Mouse (Mus musculus): Measurements from ENCODE around the gene Olfr322. TPM values are rescaled to one million over a fixed set of nuclear protein-coding genes. Genes with fewer than 3 reads are reported as not detected.

The Olfr322 gene
- not detected in 2 replicates for polyA plus RNA-seq (2014; fragmentation: Nextera tagmentation; extraction: Ambion mirVana)

GRCm38 (mm10) chr11:58658596-58658995 lies at the start of gene Olfr322:
Gene Olfr322 (plus strand): TSS chr11:58658782.
- ATAC-seq (replicated peaks; ENCODE audit: low FRiP score) (no peak), DNase-seq (ENCODE audit: low spot score) (no peak)
- Histone ChIP-seq H3K4me1 (replicated peaks; ENCODE audit: control insufficient read depth, insufficient read depth, low read length) (no peaks in the 10 kb centered on the region), H3K4me3 (ENCODE audit: low read depth, low read length) (no peak within 1 kb of the TSS), H3K9ac (ENCODE audit: low read length) (no peak within 1 kb of the TSS), H3K36me3 (ENCODE audit: control insufficient read depth, insufficient read depth, low read length) (no peaks in the 10 kb centered on the region), H3K4me2 (ENCODE audit: low read depth, low read length, severe bottlenecking) (no peak within 1 kb of the TSS), H3K27ac (ENCODE audit: low read depth, low read length) (no peak within 1 kb of the TSS), H3K9me3 (ENCODE audit: control insufficient read depth, low read length) (no peaks in the 10 kb centered on the region), H3K27me3 (ENCODE audit: control insufficient read depth, insufficient read depth, low read length) (no peaks in the 10 kb centered on the region)
- 89% methylated on average over 4 of the region's 4 CpGs for WGBS

- H3K27me3 ChIP-seq (ENCODE audit: control insufficient read depth, insufficient read depth, low read length) = no peaks in the 10 kb centered on the region
- no peaks in the 10 kb centered on the region for H3K36me3 ChIP-seq (ENCODE audit: control insufficient read depth, insufficient read depth, low read length)
- no peaks in the 10 kb centered on the region for H3K4me1 ChIP-seq (replicated peaks; ENCODE audit: control insufficient read depth, insufficient read depth, low read length)
- H3K4me2 ChIP-seq (ENCODE audit: low read depth, low read length, severe bottlenecking) = no peak overlapping the region
- no peak overlapping the region for H3K9ac ChIP-seq (ENCODE audit: low read length)
- no peak for DNase-seq (ENCODE audit: low spot score)
- no peak for ATAC-seq (replicated peaks; ENCODE audit: low FRiP score)
- no peak overlapping the region for H3K27ac ChIP-seq (ENCODE audit: low read depth, low read length)
- no peak overlapping the region for H3K4me3 ChIP-seq (ENCODE audit: low read depth, low read length)
- WGBS = 85% methylated on average over 3 of the region's 3 CpGs
- no peaks in the 10 kb centered on the region for H3K9me3 ChIP-seq (ENCODE audit: control insufficient read depth, low read length)
Measured at GRCm38 (mm10) chr11:58613359-58613758, 45.2 kb upstream of the Olfr322 start.

GRCm38 (mm10) chr11:58614526-58614925 lies 44.1 kb upstream of the Olfr322 start:
- no peaks in the 10 kb centered on the region for H3K9me3 ChIP-seq (ENCODE audit: control insufficient read depth, low read length)
- H3K27ac ChIP-seq (ENCODE audit: low read depth, low read length) = no peak overlapping the region
- no peak overlapping the region for H3K4me3 ChIP-seq (ENCODE audit: low read depth, low read length)
- no peak for DNase-seq (ENCODE audit: low spot score)
- H3K4me1 ChIP-seq (replicated peaks; ENCODE audit: control insufficient read depth, insufficient read depth, low read length) = no peaks in the 10 kb centered on the region
- no peak overlapping the region for H3K9ac ChIP-seq (ENCODE audit: low read length)
- H3K36me3 ChIP-seq (ENCODE audit: control insufficient read depth, insufficient read depth, low read length) = no peaks in the 10 kb centered on the region
- no peak overlapping the region for H3K4me2 ChIP-seq (ENCODE audit: low read depth, low read length, severe bottlenecking)
- no peaks in the 10 kb centered on the region for H3K27me3 ChIP-seq (ENCODE audit: control insufficient read depth, insufficient read depth, low read length)
- ATAC-seq (replicated peaks; ENCODE audit: low FRiP score) = no peak

- no peak within 1 kb of the TSS for H3K4me3 ChIP-seq (ENCODE audit: low read depth, low read length)
- WGBS = 89% methylated on average over 4 of the region's 4 CpGs
- H3K27ac ChIP-seq (ENCODE audit: low read depth, low read length) = no peak within 1 kb of the TSS
- H3K4me2 ChIP-seq (ENCODE audit: low read depth, low read length, severe bottlenecking) = no peak within 1 kb of the TSS
- no peaks in the 10 kb centered on the region for H3K9me3 ChIP-seq (ENCODE audit: control insufficient read depth, low read length)
- no peaks in the 10 kb centered on the region for H3K27me3 ChIP-seq (ENCODE audit: control insufficient read depth, insufficient read depth, low read length)
- H3K4me1 ChIP-seq (replicated peaks; ENCODE audit: control insufficient read depth, insufficient read depth, low read length) = no peaks in the 10 kb centered on the region
- H3K36me3 ChIP-seq (ENCODE audit: control insufficient read depth, insufficient read depth, low read length) = no peaks in the 10 kb centered on the region
- no peak for DNase-seq (ENCODE audit: low spot score)
- no peak for ATAC-seq (replicated peaks; ENCODE audit: low FRiP score)
- H3K9ac ChIP-seq (ENCODE audit: low read length) = no peak within 1 kb of the TSS
Measured at GRCm38 (mm10) chr11:58615975-58616374, 42.6 kb upstream of the Olfr322 start, which contains the start of gene 2210407C18Rik. Gene 2210407C18Rik (minus strand): TSS chr11:58616075.

- ATAC-seq (replicated peaks; ENCODE audit: low FRiP score) (no peak), DNase-seq (ENCODE audit: low spot score) (no peak)
- WGBS = 71% methylated on average over 3 of the region's 3 CpGs
- no peaks in the 10 kb centered on the region for H3K9me3 ChIP-seq (ENCODE audit: control insufficient read depth, low read length)
- H3K27me3 ChIP-seq (ENCODE audit: control insufficient read depth, insufficient read depth, low read length) = no peaks in the 10 kb centered on the region
- H3K9ac ChIP-seq (ENCODE audit: low read length) = no peak overlapping the region
- H3K4me1 ChIP-seq (replicated peaks; ENCODE audit: control insufficient read depth, insufficient read depth, low read length) = no peaks in the 10 kb centered on the region
- no peak overlapping the region for H3K4me2 ChIP-seq (ENCODE audit: low read depth, low read length, severe bottlenecking)
- no peaks in the 10 kb centered on the region for H3K36me3 ChIP-seq (ENCODE audit: control insufficient read depth, insufficient read depth, low read length)
- H3K27ac ChIP-seq (ENCODE audit: low read depth, low read length) = no peak overlapping the region
- no peak overlapping the region for H3K4me3 ChIP-seq (ENCODE audit: low read depth, low read length)
Measured at GRCm38 (mm10) chr11:58618369-58618768, 40.2 kb upstream of the Olfr322 start.

- 81% methylated on average over 6 of the region's 6 CpGs for WGBS
- H3K27me3 ChIP-seq (ENCODE audit: control insufficient read depth, insufficient read depth, low read length) = no peaks in the 10 kb centered on the region
Measured at GRCm38 (mm10) chr11:58618793-58619192, 39.8 kb upstream of the Olfr322 start.

GRCm38 (mm10) chr11:58626146-58626545 lies 32.4 kb upstream of the Olfr322 start:
- ATAC-seq (replicated peaks; ENCODE audit: low FRiP score) = no peak

More at GRCm38 (mm10) chr11:58618793-58619192, 39.8 kb upstream of the Olfr322 start:
- Histone ChIP-seq H3K4me3 (ENCODE audit: low read depth, low read length) (no peak overlapping the region), H3K9me3 (ENCODE audit: control insufficient read depth, low read length) (no peaks in the 10 kb centered on the region), H3K9ac (ENCODE audit: low read length) (no peak overlapping the region), H3K36me3 (ENCODE audit: control insufficient read depth, insufficient read depth, low read length) (no peaks in the 10 kb centered on the region), H3K4me2 (ENCODE audit: low read depth, low read length, severe bottlenecking) (no peak overlapping the region), H3K27ac (ENCODE audit: low read depth, low read length) (no peak overlapping the region), H3K4me1 (replicated peaks; ENCODE audit: control insufficient read depth, insufficient read depth, low read length) (no peaks in the 10 kb centered on the region)
- ATAC-seq (replicated peaks; ENCODE audit: low FRiP score) (no peak), DNase-seq (ENCODE audit: low spot score) (no peak)

GRCm38 (mm10) chr11:58630401-58630800 lies 28.2 kb upstream of the Olfr322 start, which contains the start of gene Olfr323:
Gene Olfr323 (minus strand): TSS chr11:58630501.
- ATAC-seq (replicated peaks; ENCODE audit: low FRiP score) (no peak), DNase-seq (ENCODE audit: low spot score) (no peak)
- Histone ChIP-seq H3K4me1 (replicated peaks; ENCODE audit: control insufficient read depth, insufficient read depth, low read length) (no peaks in the 10 kb centered on the region), H3K4me3 (ENCODE audit: low read depth, low read length) (no peak within 1 kb of the TSS), H3K4me2 (ENCODE audit: low read depth, low read length, severe bottlenecking) (no peak within 1 kb of the TSS), H3K9ac (ENCODE audit: low read length) (no peak within 1 kb of the TSS), H3K27me3 (ENCODE audit: control insufficient read depth, insufficient read depth, low read length) (no peaks in the 10 kb centered on the region), H3K9me3 (ENCODE audit: control insufficient read depth, low read length) (no peaks in the 10 kb centered on the region), H3K27ac (ENCODE audit: low read depth, low read length) (no peak within 1 kb of the TSS), H3K36me3 (ENCODE audit: control insufficient read depth, insufficient read depth, low read length) (no peaks in the 10 kb centered on the region)
- WGBS = 85% methylated on average over 5 of the region's 5 CpGs

More at GRCm38 (mm10) chr11:58626146-58626545, 32.4 kb upstream of the Olfr322 start:
- Histone ChIP-seq H3K27me3 (ENCODE audit: control insufficient read depth, insufficient read depth, low read length) (no peaks in the 10 kb centered on the region), H3K4me3 (ENCODE audit: low read depth, low read length) (no peak overlapping the region), H3K4me2 (ENCODE audit: low read depth, low read length, severe bottlenecking) (no peak overlapping the region), H3K9ac (ENCODE audit: low read length) (no peak overlapping the region), H3K27ac (ENCODE audit: low read depth, low read length) (no peak overlapping the region), H3K36me3 (ENCODE audit: control insufficient read depth, insufficient read depth, low read length) (no peaks in the 10 kb centered on the region), H3K9me3 (ENCODE audit: control insufficient read depth, low read length) (no peaks in the 10 kb centered on the region), H3K4me1 (replicated peaks; ENCODE audit: control insufficient read depth, insufficient read depth, low read length) (no peaks in the 10 kb centered on the region)
- WGBS = 63% methylated on average over 4 of the region's 4 CpGs
- no peak for DNase-seq (ENCODE audit: low spot score)

GRCm38 (mm10) chr11:58634878-58635277 lies 23.7 kb upstream of the Olfr322 start:
- 74% methylated on average over 4 of the region's 4 CpGs for WGBS
- Histone ChIP-seq H3K9ac (ENCODE audit: low read length) (no peak overlapping the region), H3K36me3 (ENCODE audit: control insufficient read depth, insufficient read depth, low read length) (no peaks in the 10 kb centered on the region), H3K27ac (ENCODE audit: low read depth, low read length) (no peak overlapping the region), H3K9me3 (ENCODE audit: control insufficient read depth, low read length) (no peaks in the 10 kb centered on the region), H3K4me1 (replicated peaks; ENCODE audit: control insufficient read depth, insufficient read depth, low read length) (no peaks in the 10 kb centered on the region), H3K4me3 (ENCODE audit: low read depth, low read length) (no peak overlapping the region), H3K4me2 (ENCODE audit: low read depth, low read length, severe bottlenecking) (no peak overlapping the region), H3K27me3 (ENCODE audit: control insufficient read depth, insufficient read depth, low read length) (no peaks in the 10 kb centered on the region)
- DNase-seq (ENCODE audit: low spot score) (no peak), ATAC-seq (replicated peaks; ENCODE audit: low FRiP score) (no peak)

Measured in forebrain, embryonic 11.5 days (tissue).